Mouse (Mus musculus): ENCODE measurements around the gene Lcn4.
"Not testable (repeated sequence)": the region's sequence is repeated elsewhere in the genome, so short reads cannot be mapped to it uniquely, and the experiment has no call there.

The Lcn4 gene

DNA sequence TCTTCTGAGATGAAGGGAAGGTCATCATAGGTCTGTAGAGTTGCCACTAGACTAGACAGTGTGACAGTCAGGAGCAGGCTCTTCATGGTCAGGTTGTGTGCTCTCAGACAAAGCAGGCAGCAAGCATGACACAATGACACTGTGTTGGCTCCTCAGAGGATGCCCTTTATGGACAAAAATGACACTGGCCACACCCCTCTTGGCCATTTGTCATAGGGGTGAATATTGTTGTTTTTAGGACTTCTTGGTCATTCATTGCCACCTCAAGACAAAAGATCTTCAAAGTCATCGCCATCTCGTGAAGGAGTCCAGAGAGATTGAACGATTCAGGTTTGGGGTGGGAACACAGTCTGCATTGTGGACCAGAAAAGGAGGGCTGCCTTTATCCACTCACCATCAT lies at the start of gene Lcn4:
TSS of gene Lcn4 (minus strand) at position 101 of the 400 bp plus-strand sequence.
- in situ Hi-C loops (cut with MseI, MboI): no loop called here

DNA sequence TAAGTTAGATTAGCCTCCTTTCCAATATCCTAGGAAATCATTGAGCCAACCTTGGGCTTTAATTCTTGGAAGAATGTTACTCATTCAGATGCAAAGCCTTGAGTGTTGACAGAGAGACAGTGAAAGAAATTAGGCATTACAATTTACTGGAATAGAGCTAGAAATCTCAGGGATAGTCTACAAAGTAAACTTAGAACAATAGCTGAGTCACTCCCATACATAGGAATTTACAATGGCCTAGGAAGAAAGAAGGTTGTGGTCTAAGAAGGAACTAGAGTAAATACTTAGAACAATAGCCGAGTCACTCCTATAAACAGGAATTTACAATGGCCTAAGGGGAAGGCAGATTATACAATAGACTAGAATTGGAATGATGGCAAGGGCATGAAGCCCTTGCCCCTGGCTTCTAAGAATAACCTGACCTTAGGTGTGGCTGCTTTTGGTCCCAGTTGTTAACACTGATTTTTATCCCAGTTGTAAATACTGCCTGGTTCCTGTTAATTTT lies 15.1 kb upstream of the Lcn4 start:
- in situ Hi-C loops (cut with MseI, MboI): no loop called here

DNA sequence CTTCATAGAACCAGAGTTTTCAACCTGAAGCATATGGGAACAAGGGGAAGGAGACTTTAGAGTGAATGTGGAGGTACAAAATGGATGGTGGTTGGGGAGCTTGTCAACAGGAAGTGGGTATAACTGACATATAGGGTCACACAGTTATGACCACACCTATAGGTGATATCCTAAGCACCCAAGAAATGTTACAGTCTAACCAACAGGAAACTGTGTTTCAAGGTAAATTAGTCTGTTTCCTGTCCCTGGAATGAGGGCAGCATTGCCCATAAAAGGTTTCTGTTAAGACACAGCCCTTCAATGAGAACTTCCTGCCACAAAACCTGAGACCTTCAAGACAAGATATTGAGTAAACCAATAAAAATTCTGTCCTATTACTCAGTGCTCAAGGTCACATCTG lies 2.3 kb downstream of the Lcn4 start:
- in situ Hi-C loops (cut with MseI, MboI): no loop called here

DNA sequence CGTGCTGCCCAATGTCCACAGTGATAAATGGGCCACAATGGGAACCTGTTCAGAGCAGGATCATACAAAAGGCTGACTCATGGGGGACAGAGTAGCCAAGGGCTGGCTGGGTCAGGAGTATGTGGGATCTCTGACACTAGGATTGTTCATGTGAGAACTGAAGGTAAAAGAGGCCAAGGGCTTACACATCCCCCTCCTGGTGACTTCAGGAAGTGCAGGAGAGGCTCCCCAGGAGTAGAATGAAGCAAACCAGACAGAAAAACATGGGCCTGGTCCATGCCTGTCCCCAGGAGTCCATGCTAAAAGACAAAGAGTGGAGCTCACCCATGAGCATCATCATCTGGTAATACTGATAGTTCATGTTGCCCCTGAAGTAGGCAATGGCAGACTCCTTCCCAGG lies 7.5 kb downstream of the Lcn4 start:
- in situ Hi-C loops (cut with MseI, MboI): not testable (repeated sequence)

DNA sequence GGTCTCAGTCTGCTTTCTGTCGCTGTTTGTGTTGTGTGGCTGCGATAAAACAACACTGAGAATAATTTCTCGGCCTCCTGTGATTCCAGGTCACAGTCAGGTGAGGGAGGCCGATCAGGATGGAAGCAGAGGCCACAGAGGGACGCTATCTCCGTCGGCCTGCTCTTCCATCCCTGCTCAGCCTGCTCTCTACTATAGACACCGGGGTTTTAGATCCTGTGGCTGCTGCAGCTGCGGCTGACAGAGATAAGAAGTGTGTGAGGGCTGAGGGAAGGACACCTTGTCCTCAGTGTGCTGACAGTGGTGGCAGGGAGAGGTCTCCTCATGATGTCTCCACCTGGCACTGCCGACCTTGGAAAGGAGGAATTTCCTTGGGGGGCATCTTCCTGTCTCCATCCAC lies 8.0 kb downstream of the Lcn4 start:
- in situ Hi-C loops (cut with MseI, MboI): no loop called here

DNA sequence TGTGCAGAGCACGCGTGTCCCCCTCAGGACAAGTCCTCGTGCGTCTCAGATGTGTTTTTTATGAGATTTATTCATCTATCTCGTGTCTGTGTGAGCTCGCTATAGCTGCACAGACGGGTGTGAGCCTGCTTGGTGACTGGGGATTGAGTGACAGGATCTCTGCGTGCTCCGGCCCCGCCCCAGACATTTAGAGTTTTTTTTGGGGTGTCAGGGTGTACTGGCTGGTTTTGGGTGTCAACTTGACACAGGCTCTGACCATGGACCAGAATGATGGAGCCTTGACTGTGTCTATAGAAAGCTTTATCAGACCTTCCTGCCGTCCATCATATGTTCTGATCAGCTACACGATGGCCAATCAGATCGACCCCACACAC lies 8.6 kb downstream of the Lcn4 start:
- in situ Hi-C loops (cut with MseI, MboI): no loop called here

DNA sequence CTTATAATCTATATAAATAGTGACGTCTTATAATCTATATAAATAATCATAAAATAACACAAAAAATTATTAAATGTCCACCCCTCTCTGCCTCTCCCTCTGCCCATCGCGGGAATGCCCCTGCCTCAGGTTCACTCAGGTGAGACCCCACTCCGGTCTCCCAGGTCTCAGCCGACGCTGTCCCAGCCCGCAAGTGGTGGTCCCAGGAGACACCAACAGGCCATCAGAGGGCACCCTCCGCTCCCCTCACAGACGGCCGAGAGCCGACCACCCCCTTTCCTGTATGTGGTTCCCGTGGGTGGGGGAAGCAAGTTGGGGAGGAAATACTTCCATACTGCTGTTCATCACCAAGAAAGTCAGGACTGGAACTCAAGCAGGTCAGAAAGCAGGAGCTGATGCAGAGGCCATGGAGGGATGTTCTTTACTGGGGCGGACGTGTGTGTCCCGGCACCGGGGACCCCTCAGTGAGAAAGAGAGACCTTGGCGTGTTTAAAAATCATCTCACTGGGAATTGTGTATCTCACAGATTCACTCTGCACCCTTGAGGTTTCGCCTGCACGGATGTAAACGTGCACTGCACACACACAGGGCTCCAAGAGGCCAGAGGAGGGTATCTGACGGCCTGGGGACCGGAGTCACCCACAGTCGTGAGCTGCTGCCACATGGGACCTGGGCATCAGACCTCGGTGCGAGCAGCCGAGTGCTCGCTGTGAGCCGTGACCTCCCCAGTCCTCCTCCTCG lies 9.1 kb downstream of the Lcn4 start:
- in situ Hi-C loops (cut with MseI, MboI): no loop called here

DNA sequence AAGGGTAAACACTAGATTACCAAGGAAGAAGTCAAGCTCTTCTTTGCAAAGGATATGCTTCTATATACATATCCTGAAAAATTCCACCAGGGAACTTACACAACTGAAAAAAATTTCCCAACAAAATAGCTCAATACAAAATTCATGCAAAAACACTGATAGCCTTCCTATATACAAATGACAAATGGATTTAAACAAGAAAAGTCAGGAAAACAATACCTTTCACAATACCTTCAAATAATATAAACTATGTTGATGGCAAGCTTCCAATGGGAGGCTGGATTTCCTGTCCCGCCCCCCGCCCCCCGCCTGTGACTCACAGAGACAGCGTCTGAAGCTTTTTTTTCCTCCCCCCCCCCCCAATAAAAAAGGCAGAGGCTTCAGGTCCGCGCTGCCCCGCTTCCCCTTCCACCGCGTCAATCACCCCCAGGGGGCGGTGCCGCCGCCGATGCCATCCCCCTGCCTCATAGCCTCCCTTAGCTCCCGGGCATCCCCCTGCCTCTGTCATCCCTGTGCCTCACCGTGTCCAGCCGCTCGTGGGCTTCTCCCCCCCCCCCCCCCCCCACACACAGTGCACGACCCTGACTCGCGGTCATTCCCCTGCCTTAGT lies 9.8 kb downstream of the Lcn4 start:
- in situ Hi-C loops (cut with MseI, MboI): no loop called here

DNA sequence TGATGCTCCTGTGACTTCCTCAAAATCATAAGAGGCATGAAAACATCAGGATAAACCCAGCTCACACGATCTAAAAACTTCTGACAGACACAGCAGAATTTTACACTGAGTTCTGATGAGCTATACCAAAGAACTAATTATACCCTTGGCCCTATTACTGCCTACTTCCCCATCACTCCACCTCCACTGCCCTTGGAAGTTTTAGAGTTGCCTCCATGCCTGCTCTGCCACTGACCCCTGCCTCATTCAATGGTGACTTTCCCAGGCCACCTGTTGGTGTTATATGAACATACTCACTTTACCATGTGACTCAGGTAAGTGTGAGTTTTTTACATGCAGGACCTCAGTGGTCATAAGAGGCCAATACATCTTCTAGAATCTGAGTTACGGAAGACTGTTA lies 13.7 kb downstream of the Lcn4 start:
- in situ Hi-C loops (cut with MseI, MboI): no loop called here

DNA sequence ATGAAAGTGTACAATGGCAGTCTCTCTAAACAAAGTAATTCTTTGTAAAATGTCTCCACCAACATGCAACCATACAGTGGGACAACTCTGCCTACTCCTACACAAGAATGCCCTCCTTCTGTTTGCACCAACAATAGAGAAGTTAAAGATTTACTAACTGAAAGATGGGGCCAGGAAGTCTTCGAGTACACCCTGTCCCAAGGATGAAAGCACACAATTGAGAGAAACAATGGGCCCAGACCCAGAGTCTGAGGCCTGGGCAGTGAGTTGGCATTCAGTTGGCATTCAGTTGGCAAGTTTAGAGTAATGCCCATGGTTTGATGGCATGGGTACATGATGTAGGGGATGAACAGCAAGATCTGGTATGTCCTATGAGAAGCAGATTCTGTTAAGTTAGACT lies 16.4 kb downstream of the Lcn4 start:
- in situ Hi-C loops (cut with MseI, MboI): no loop called here

DNA sequence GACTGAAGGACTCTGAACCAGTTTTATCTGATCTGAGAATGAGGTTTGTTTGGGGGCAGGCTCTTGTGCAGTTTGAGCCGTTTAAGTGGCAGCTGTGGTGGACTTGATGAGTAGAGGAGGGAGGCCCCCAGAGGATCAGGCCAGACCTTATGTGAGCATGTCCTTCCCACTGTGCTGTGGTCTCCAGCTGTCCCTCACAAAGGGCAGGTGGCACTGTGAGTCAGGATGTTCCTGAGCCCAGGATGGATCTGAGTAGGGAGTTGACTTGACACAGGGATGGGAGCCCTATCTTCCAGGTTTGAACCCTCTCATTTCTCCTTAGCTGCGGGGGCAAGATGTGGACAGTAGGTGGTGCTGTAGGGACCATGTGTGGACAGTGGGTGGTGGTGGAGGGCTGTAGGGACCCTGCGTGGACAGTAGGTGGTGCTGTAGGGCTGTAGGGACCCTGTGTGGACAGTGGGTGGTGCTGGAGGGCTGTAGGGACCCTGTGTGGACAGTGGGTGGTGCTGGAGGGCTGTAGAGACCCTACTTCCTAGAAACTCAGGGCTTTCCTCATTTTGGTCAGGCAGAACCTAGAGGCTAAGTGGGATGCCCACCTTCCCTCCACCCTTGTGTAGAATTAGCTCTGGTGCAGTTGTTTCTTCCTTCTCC lies 24.3 kb downstream of the Lcn4 start:
- in situ Hi-C loops (cut with MseI, MboI): loop anchor here in 1 of 2 experiments (10.0 kb wide), 1 partner anchor 258 kb away; the partner anchor contains the start of gene Surf6

DNA sequence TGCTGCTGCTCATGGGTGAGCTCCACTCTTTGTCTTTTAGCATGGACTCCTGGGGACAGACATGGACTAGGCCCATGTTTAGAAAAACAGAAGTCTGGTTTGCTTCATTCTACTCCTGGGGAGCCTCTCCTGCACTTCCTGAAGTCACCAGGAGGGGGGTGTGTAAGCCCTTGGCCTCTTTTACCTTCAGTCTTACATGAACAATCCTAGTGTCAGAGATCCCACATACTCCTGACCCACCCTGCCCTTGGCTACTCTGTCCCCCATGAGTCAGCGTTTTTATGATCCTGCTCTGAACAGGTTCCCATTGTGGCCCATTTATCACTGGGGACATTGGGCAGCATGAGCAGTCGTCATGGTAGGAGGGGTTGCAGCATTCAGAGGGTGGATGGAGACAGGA lies 27.1 kb downstream of the Lcn4 start:
- in situ Hi-C loops (cut with MseI, MboI): loop anchor here in 1 of 2 experiments (10.0 kb wide), 1 partner anchor 261 kb away; the partner anchor contains the start of gene Surf6

DNA sequence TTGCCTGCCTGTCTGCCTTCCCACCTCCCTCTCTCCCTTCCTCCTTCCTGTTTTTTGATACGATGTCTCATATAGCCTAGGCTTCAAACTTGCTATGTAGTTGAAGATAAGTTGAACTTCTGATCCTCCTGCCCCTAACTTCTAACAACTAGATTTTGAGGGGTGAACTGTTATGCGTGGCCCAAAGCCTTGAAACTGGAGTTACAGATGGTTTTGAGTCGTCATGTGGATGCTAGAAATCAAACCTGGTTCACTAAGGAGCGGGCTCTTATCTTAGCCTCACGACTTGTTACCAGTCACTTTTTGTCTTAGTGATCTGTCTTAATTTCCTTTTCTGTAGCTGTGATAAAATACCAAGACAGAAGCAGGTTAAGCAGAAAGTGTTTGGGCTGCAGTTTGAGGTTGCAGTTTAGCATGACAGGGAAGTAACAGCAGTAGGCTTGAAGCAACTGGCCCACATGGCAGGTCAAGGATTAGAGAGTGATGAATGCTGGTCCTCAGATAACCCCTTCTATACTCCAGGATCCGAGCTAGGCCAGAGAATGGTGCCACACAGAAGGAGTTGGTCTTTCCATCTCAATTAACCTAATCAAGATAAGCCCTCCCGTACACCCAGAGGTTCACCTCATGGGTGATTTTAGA lies 30.0 kb downstream of the Lcn4 start:
- in situ Hi-C loops (cut with MseI, MboI): loop anchor here in 1 of 2 experiments (10.0 kb wide), 1 partner anchor 264 kb away; the partner anchor contains the start of gene Surf6

DNA sequence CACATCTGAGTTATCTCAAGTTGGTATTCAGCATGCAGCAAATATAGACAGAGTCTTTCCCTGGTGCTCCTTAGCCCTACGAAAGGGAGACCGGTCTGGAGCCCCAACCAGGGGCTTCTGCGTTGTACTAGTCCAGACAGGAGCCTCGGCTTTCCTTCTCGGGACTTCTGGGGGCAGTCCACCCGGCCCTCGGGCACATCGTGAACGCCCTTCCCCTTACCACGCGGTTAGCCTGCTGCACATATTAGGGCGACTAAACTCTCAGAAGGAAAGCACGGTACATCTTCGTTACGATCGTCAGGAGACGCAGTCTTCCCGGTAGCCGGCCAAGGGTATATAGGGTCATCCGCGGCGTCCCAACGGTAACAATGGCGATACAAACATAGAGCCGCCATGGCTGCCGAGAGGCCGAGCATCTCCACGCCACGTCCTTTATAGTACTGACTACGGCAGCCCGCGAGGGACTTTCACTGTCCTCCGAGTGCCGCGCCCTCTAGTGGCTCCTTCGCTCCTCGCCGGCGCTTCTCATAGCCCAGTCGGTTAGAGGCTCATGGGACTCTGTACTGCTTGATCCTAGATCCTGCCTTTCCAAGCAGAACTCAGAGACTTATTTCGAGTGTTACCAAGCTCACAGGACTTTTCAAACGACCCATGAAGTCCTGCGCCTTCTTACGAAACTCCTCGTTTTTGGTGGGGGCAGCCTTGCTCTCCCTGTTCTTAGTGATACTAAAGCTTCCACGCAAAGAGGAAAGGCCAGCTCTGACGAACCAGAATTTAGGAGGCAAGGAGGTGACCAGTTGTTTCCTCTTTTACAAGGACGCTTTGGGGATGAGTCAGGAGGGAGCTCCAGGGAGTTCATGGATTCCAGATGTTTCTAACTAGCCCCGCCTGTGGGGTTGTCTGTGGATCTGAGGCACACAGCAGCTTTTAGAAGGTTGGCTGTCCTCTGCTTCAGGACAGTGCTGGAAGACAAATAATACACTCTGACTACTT lies 30.9 kb downstream of the Lcn4 start:
- in situ Hi-C loops (cut with MseI, MboI): loop anchor here in 1 of 2 experiments (10.0 kb wide), 1 partner anchor 265 kb away; the partner anchor contains the start of gene Surf6

DNA sequence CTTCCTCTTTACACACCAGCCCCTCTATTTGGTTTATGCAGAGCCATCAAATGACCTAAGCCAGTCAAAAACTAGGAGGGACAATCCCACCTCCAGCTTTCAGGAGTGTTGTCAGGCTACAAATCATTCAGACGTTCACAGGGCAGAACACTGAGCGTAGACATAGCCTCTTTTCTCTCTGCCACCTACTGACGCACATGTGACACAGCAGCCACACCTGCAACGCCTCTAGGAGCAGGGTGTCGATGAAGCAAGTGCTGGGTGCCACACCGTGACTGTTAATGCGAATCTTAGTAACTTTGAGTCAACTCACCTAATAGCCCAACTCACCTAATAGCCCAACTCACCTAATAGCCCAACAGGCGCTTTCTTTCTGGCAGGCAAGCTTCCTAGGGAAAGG lies 32.0 kb downstream of the Lcn4 start:
- in situ Hi-C loops (cut with MseI, MboI): no loop called here

DNA sequence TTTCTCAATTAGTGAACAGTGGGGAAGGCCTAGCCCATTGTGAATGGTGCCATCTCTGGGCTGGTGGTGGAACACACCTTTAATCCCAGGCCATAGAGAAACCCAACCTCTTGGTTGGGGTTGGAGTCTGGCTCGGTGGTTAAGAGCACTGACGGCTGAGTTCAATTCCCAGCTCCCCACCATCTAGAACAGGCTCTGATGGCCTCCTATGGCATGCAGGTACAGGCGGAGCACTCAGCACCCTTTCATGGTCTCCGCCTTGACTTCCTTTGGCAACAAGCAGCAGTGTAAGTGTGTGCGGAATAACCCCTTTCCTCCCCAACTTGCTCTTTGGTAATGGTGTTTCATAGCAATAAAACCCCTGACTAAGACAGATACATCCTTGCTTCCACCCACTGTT lies 32.5 kb downstream of the Lcn4 start:
- in situ Hi-C loops (cut with MseI, MboI): no loop called here

DNA sequence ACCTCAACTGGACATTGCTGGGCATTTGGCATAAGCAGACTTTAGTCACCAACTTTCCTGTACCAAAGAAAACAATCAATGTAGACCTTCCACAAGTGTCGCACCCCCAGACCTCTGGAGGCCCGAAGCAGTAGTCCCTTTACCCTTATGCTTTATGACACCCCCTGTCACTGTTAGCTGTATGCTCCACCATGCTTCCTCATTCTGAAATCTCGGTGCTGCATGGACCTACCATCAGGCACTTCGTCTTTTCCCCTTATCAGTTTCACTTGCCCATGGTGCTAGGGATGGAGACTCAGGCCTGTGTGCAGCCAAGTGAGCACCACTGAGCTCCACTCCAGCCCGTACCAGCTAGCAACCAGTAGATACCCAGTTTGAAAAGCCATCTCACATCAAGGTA lies 33.0 kb downstream of the Lcn4 start:
- in situ Hi-C loops (cut with MseI, MboI): no loop called here

DNA sequence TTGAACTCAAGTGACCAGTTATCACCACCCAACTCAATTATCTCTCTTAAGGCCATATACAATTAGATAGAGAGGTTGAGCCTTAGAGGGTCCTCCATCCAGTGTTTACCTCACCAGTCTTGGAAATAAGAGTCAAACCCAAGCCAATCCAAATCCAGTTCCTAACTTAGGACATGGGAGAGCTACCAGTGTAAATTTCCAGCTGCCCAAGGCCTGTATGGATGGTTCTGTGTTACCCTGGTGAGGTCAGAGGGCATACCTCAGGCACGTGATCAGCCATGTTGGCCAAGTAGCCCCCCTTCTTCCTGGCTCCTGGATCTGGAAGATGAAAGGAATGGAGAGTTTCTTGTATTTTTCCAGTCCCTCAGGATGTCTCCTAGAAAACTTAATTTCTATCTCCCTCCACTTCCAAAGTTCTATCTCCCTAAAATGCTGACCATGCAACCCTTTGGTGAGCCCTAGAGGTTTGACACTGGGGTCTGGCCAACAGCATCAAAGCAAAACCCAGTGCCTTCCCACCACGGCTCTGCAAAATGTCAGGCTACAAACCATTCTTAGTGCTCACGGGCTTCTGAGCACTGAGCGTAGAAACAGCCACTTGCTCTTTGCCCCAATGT lies 33.7 kb downstream of the Lcn4 start:
- in situ Hi-C loops (cut with MseI, MboI): no loop called here

DNA sequence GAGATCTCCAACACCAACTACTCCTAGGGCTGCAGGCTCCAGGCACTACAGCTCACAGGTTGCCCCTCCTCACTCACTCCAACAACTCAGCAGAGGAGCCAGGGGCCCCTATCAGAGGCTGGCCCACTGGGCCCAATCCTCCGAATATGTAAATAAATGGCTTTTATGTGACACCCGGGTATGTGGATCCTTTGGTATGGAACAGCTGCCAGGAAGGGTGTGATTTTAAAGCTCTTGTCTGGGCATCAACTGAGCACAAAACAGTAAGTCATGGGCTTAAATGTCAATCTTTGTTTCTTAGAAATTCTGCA lies 34.8 kb downstream of the Lcn4 start:
- in situ Hi-C loops (cut with MseI, MboI): no loop called here

DNA sequence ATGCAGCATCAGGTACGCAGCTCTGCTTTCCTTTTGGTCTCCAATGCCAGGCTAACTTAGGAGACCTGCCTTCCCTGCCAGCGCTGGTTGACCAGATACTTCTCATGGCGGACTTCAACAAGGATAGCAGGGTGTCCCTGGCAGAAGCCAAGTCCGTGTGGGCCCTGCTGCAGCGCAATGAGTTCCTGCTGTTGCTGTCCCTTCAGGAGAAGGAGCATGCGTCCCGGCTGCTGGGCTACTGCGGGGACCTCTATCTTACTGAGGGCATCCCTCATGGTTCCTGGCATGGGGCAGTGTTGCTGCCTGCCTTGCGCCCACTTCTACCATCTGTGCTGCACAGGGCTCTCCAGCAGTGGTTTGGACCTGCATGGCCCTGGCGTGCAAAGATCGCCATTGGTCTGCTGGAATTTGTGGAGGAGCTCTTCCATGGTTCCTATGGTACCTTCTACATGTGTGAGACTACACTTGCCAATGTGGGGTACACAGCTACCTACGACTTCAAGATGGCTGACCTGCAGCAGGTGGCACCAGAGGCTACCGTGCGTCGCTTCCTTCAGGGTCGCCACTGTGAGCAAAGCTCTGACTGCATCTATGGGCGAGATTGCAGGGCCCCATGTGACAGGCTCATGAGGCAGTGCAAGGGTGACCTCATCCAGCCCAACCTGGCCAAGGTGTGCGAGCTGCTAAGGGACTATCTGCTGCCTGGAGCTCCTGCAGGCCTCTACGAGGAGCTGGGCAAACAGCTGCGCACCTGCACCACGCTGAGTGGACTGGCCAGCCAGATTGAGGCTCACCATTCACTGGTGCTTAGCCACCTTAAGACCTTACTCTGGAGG lies 35.4 kb downstream of the Lcn4 start:
- in situ Hi-C loops (cut with MseI, MboI): no loop called here
